In the genomic region with DNA sequence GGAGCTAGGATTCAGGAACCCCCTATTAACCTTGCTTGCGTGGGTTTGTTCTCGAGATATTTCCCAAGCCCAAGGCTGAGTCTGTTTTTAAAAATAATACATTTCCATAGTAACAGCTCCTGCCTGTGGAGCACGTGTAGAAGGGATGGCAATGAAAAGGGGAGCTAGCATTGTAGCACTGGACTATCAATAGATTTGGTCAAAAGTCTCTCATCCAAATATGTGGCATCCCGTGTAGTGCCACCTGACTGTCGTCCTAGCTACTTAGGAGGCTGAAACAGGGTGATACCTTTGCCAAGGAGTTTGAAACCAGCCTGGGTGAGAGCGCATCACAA, we compare ENCODE assay signal across 8 mouse cellular contexts. TPM values are rescaled to one million over a fixed set of nuclear protein-coding genes. Genes with fewer than 3 reads are reported as not detected.
DNase-seq lines count a peak whose midpoint lies in the region; ATAC-seq lines count a peak whose summit lies in the region.

No protein-coding gene starts in this region.

- 26% methylated on average over 6 of the region's 6 CpGs for WGBS in limb, embryonic 12.5 days
- WGBS in stomach, embryonic 15.5 days, result 15% methylated on average over 6 of the region's 6 CpGs

- H3K9me3 ChIP-seq in limb, embryonic 12.5 days, result no peaks in the 10 kb centered on the region
- no peaks in the 10 kb centered on the region for H3K9me3 ChIP-seq in stomach, embryonic 15.5 days

- H3K4me1 ChIP-seq in limb, embryonic 12.5 days (replicated peaks), result peaks cover 24% of the 10 kb centered on the region
- peaks cover 32% of the 10 kb centered on the region for H3K4me1 ChIP-seq in stomach, embryonic 15.5 days

- H3K4me2 ChIP-seq in limb, embryonic 12.5 days, result peak overlapping the region; percentile 96
- H3K4me2 ChIP-seq in stomach, embryonic 15.5 days, result peak overlapping the region; percentile 88

- peak overlapping the region; percentile 89 for H3K4me3 ChIP-seq in limb, embryonic 12.5 days (replicated peaks)
- H3K4me3 ChIP-seq in stomach, embryonic 15.5 days (replicated peaks), result peak overlapping the region; percentile 98

- no peaks in the 10 kb centered on the region for H3K27me3 ChIP-seq in limb, embryonic 12.5 days
- no peaks in the 10 kb centered on the region for H3K27me3 ChIP-seq in stomach, embryonic 15.5 days (replicated peaks)

- peak overlapping the region; percentile 51; the same call in 1 of the 2 replicates for H3K9ac ChIP-seq in limb, embryonic 12.5 days (replicated peaks)
- H3K9ac ChIP-seq in stomach, embryonic 15.5 days, result peak overlapping the region; percentile 25; the same call in 1 of the 2 replicates

- ATAC-seq in limb, embryonic 12.5 days (ENCODE audit: insufficient number of reproducible peaks, insufficient read depth, low FRiP score, low TSS enrichment, low read depth), result no peak; the same call in 1 of the 2 replicates
- ATAC-seq in stomach, embryonic 15.5 days (ENCODE audit: insufficient read depth, low FRiP score, low read depth), result no peak

- DNase-seq in frontal cortex, postnatal 36 days (ENCODE audit: low spot score in 2 of 2), result peak; percentile 26 to 63
- no peak for DNase-seq in frontal cortex, postnatal 10 days (ENCODE audit: low spot score in 2 of 2)
- peak; percentile 46 to 56 for DNase-seq in right cerebral cortex, adult 2 months (ENCODE audit: low spot score in 2 of 2)
- no peak for DNase-seq in right cerebral cortex, postnatal 14 days
- no peak for DNase-seq in kidney, postnatal 25 days
- no peak for DNase-seq in cerebellum, postnatal 14 days

- H3K36me3 ChIP-seq in limb, embryonic 12.5 days, result peaks cover 15% of the 10 kb centered on the region
- H3K36me3 ChIP-seq in stomach, embryonic 15.5 days, result peaks cover 3% of the 10 kb centered on the region

- peak overlapping the region; percentile 59; the same call in 1 of the 2 replicates for H3K27ac ChIP-seq in limb, embryonic 12.5 days
- H3K27ac ChIP-seq in stomach, embryonic 15.5 days, result peak overlapping the region; percentile 76

RNA-seq across cellular contexts. Expression of a gene that starts 0.7 kb away (rescaled TPM):
- polyA plus RNA-seq in limb, embryonic 12.5 days (2016; fragmentation: Nextera tagmentation; extraction: Ambion mirVana), result 7.9 and 8.1 TPM in 2 replicates
- polyA plus RNA-seq in stomach, embryonic 15.5 days (2015; fragmentation: Nextera tagmentation; extraction: Ambion mirVana), result 7.9 and 10.1 TPM in 2 replicates

RNA-seq across cellular contexts. Expression of a gene that starts 5.1 kb away (rescaled TPM):
- polyA plus RNA-seq in limb, embryonic 12.5 days (2016; fragmentation: Nextera tagmentation; extraction: Ambion mirVana), result 38.1 and 38.6 TPM in 2 replicates
- polyA plus RNA-seq in stomach, embryonic 15.5 days (2015; fragmentation: Nextera tagmentation; extraction: Ambion mirVana), result 33.2 and 33.5 TPM in 2 replicates

RNA-seq across cellular contexts. Expression of a gene that starts 13.7 kb away (rescaled TPM):
- 429 and 481 TPM in 2 replicates for polyA plus RNA-seq in limb, embryonic 12.5 days (2016; fragmentation: Nextera tagmentation; extraction: Ambion mirVana)
- 260 and 267 TPM in 2 replicates for polyA plus RNA-seq in stomach, embryonic 15.5 days (2015; fragmentation: Nextera tagmentation; extraction: Ambion mirVana)

RNA-seq across cellular contexts. Expression of a gene that starts 15.3 kb away (rescaled TPM):
- polyA plus RNA-seq in limb, embryonic 12.5 days (2016; fragmentation: Nextera tagmentation; extraction: Ambion mirVana), result 29.1 and 33.2 TPM in 2 replicates
- polyA plus RNA-seq in stomach, embryonic 15.5 days (2015; fragmentation: Nextera tagmentation; extraction: Ambion mirVana), result 20.3 and 21.4 TPM in 2 replicates

RNA-seq across cellular contexts. Expression of a gene that starts 23.3 kb away (rescaled TPM):
- polyA plus RNA-seq in limb, embryonic 12.5 days (2016; fragmentation: Nextera tagmentation; extraction: Ambion mirVana), result 123 and 125 TPM in 2 replicates
- 155 and 202 TPM in 2 replicates for polyA plus RNA-seq in stomach, embryonic 15.5 days (2015; fragmentation: Nextera tagmentation; extraction: Ambion mirVana)

Comparison
In these comparisons a context has a peak if more than half of its experiments do, and no peak if none do; other contexts are left out.
1. DNase-seq: peak in frontal cortex, postnatal 36 days (2 of 2) and right cerebral cortex, adult 2 months (2 of 2); none in frontal cortex, postnatal 10 days (0 of 2), right cerebral cortex, postnatal 14 days (single experiment), kidney, postnatal 25 days (0 of 2) and cerebellum, postnatal 14 days (0 of 2).